Mouse (Mus musculus) testis, adult 2 months (tissue): ENCODE results near the gene Chit1.

Experiments
- CTCF ChIP-seq: fragments of 200-500 bp; IDR thresholded peaks from 2 replicates; pipeline ENCODE4 v1.5.1; 2012; ENCODE audit warnings: low read depth, mild to moderate bottlenecking, inconsistent platforms, low read length, moderate library complexity; ENCODE audit not compliant: control insufficient read depth, insufficient read depth, insufficient replicate concordance
- POLR2A ChIP-seq: fragments of 200-500 bp; IDR thresholded peaks from 2 replicates; pipeline ENCODE4 v1.6.1; 2012; ENCODE audit warnings: low read depth, mild to moderate bottlenecking, inconsistent platforms, low read length, moderate library complexity; ENCODE audit not compliant: control insufficient read depth

DNA sequence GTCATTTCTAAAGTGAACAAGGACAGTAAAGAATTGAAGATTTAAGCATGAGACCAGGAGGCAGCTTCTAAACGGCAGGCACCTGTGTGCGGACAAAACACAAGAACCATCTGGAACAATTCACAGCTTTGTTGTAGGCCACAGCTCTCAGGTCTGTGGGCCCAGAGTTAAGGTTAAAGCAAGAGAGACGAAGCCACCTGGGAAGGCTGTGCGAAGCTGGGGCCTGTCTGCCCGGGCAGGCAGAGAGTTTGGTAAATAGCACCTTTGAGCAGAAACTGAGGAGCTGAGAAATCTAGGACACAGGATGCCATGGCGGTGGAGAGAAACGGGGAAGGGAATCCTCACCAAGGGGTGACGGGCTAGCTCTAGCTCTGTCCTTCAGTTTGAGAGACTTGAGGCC lies 35.5 kb upstream of the Chit1 start:
- no peak for TF ChIP-seq POLR2A
- TF ChIP-seq CTCF = no peak
